Mouse (Mus musculus) left cerebral cortex, postnatal 10 days (tissue): ENCODE results near the gene Lilr4b. TPM values are rescaled to one million over a fixed set of nuclear protein-coding genes. Genes with fewer than 3 reads are reported as not detected.
"Not testable (repeated sequence)": the region's sequence is repeated elsewhere in the genome, so short reads cannot be mapped to it uniquely, and the experiment has no call there.

ENCODE experiments used
- DNase-seq, 2 experiments: peaks; one replicate each; pipeline ENCODE4 v3.0.0; 2021 to 2022; ENCODE audit warnings: low spot score in 2 of 2, mixed read lengths in 1 of 2; ENCODE audit errors: extremely low spot score in 1 of 2
- intact Hi-C: fragments of 180-260 bp; cut with DNase I; formaldehyde crosslinking; loops from one replicate; pipeline ENCODE4 v1.15.1; 2025
- total RNA-seq, 2 experiments: library from RNA; stranded (reverse); gene quantifications; 2 replicates each; pipeline ENCODE4 v1.2.3; 2021

The Lilr4b gene
- total RNA-seq, result not detected

GRCm38 (mm10) chr10:51480397-51480796 is at the start of gene Lilr4b, which contains the start of gene Gm49339:
TSS of gene Lilr4b (plus strand) at chr10:51480632.
TSS of gene Gm49339 (plus strand) at chr10:51480612.
- intact Hi-C loops, result not testable (repeated sequence)

GRCm38 (mm10) chr10:51432940-51433339 is 47.5 kb upstream of the Lilr4b start:
- intact Hi-C loops, result no loop called here
- DNase-seq, result no peak

More at GRCm38 (mm10) chr10:51480397-51480796, at the start of gene Lilr4b, which contains the start of gene Gm49339:
- not testable (repeated sequence) for DNase-seq

DNA sequence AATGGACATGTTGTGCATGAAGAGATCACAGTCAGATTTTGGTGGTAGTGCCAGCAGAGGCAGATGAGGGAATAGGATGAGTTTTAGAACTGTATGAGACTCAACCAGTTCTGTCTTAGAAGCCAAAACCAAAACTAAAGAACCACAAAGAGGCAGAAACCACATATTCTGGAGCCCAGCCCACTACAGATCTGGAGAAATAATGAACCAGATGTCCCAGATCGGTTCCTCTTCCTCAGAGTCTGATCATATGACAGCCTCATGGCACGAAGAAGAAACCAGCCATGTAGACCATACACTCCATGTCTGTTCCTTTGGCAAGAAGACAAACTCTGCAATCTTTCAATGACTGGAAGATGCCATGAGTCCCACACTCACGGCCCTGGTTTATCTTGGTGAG is 44.7 kb upstream of the Lilr4b start:
- DNase-seq, result no peak
- intact Hi-C loops, result no loop called here

DNA sequence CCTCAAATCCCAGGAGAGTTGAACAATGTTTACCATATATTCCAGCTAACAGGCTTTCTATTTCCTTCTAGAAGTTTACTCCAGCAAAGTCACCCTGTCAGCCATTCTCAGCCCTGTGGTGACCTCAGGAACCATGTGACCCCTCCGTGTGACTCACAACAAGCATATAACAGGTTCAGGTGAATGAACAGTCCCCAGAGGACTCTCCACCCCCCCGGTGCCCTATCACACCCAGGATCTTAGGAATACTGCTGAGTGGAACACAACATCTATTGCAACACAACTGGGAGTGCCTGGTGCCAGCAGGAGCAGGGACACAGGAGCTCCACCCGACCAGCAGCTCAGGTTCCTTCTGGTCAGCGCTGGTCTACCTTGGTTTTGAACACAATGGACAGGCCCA is 28.8 kb upstream of the Lilr4b start:
- intact Hi-C loops, result no loop called here
- no peak for DNase-seq

DNA sequence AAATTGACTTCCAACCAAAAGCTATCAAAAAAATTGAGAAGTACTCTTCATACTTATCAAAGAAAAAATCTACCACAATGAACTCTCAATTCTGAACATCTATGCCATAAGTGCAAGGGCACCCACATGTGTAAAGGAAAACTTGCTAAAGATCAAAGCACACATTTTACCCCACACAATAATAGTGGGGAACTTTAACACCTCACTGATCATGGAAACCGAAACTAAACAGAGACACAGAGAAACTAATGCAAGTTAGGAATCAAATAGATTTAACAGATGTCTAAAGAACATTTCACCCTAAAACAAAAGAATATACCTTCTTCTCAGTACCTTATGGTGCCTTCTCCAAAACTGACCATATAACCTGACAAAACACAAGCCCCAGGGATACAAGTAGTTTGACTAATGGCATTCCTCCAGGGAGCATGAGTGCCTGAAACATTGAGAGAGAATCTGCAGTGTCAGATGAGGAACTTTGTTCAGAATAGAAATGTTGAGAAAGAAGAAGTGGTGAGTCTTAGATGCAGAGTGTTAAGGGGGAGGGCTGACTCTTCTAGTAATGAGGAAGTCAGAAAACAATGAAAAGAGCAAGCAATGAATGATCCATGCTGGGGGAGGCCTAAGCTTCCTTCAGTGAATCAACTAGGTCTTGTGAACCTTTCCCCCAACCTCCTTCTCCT is 26.7 kb upstream of the Lilr4b start:
- DNase-seq, result no peak
- intact Hi-C loops, result no loop called here

DNA sequence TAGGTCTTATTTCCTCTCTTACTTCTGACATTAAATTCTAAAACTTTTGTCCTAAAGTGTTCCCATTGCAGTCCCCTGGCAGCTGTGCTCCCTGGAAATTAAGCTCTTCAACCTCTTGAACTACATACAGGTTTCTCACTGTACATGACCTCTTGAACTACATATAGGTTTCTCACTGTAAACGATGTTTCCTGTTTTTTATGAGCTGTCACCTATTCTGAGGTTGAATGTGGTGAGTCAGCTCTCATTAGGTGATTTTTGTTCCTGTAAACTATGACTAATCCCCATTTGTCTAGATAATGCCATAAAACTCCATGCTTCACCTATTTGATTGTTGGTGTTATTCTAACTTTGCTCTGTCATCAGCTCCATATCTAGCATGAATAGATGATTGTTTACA is 26.1 kb upstream of the Lilr4b start:
- intact Hi-C loops, result no loop called here
- no peak for DNase-seq

GRCm38 (mm10) chr10:51455762-51456161 is 24.7 kb upstream of the Lilr4b start:
- intact Hi-C loops, result no loop called here
- DNase-seq, result no peak

GRCm38 (mm10) chr10:51456369-51456768 is 24.1 kb upstream of the Lilr4b start:
- DNase-seq, result no peak
- intact Hi-C loops, result no loop called here

GRCm38 (mm10) chr10:51463800-51464199 is 16.6 kb upstream of the Lilr4b start:
- intact Hi-C loops, result not testable (repeated sequence)

GRCm38 (mm10) chr10:51490691-51491090 is 10.3 kb downstream of the Lilr4b start, which contains the start of gene Lilrb4a:
TSS of gene Lilrb4a (plus strand) at chr10:51490956.
- DNase-seq, intact Hi-C loops: not testable (repeated sequence)

More at GRCm38 (mm10) chr10:51463800-51464199, 16.6 kb upstream of the Lilr4b start:
- DNase-seq, result not testable (repeated sequence)

- intact Hi-C loops, result no loop called here
These were observed 39.6 kb downstream of the Lilr4b start for GRCm38 (mm10) chr10:51520021-51520420.

DNA sequence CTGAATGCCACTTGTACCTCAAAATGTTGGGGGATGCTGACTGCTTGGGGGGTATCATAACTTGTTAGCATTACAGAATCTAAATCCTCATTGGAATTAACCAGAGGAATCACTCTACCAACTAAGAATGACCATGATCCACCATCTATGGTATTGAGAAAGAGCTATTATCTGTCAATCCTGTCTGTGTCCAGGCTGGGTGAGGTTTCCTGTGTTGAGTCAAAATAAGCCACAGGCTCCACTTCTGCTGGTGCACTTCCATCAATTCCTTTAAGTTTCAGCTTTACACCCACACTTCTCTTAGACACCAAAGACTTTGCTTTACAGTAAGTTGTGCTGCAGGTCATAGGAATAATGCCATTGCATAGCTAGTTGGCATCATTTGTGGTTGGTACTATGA is 41.0 kb downstream of the Lilr4b start:
- DNase-seq, result no peak
- intact Hi-C loops, result no loop called here

More at GRCm38 (mm10) chr10:51520021-51520420, 39.6 kb downstream of the Lilr4b start:
- no peak for DNase-seq

GRCm38 (mm10) chr10:51526090-51526489 is 45.7 kb downstream of the Lilr4b start:
- intact Hi-C loops, result no loop called here
- DNase-seq, result no peak

DNA sequence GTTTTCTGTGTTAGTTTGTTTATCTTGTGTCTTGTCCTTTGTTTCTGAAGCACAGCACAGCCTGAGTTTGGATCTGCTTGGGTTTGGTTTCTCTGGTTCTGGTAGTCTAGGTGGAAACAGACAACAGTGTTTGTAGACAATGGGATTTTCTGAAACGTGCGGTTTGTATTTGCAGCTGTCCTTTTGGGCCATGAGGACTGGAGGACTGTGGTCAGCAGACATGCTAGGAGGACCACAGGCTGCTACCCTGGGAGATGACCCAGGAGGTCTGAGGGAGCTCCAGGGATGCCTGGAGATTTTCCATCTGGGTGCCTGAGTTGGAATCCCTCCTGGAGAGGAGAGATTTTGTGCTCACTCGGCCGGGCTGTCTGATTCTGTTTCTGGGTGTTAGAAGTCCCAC is 46.2 kb downstream of the Lilr4b start:
- intact Hi-C loops, result no loop called here
- no peak for DNase-seq

DNA sequence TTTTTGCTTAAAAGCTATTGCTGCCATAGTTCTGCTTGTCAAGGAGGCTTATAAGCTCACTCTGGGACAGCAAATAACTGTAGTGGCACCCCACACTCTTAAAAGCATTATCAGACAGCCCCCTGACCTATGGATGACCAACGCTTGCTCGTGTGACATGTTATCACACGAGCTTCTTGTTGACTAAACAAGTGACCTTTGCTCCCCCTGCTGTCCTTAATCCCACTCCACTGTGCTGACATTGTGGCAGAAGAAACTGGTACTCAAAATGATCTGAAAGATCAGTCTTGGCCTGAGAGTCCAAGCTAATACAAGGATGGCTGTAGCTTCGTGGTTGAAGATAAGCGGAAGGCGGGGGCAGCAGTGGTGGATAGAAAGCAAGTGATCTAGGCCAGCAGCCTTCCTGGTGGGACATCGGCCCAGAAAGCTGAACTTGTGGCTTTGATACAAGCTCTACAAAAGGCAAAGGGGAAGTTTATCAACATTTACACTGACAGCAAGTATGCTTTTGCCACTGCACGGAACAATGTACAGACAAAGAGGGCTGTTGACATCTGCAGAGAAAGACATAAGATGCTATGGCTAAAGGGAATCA is 48.5 kb downstream of the Lilr4b start:
- intact Hi-C loops, result no loop called here
- DNase-seq, result no peak

- intact Hi-C loops, result no loop called here
- no peak for DNase-seq
These were observed 49.1 kb downstream of the Lilr4b start for GRCm38 (mm10) chr10:51529497-51529896.

- DNase-seq, result no peak
- intact Hi-C loops, result no loop called here
These were observed 50.4 kb downstream of the Lilr4b start for GRCm38 (mm10) chr10:51530813-51531212.
